Comparison of ENCODE assay signal across 10 mouse cellular contexts in the genomic region with DNA sequence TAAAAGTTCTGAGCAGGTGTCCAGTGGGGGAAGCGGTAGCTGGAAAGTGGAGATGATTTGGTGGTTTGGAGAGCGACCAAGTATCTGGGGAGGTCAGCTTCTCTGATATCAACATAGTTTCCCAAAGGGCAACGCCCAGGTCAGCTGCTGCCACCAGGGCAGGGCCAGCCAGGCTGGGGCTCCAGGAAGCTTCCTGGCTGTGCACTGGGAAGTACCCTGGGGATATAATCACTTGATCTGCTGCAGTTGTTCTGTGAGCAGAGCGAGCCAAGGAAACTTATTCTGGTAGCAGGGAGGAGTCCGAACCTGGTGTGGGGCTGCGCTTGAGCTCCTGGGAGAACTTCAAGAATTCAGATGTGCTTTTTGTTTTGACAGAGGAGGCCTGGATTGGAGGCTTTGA.
DNase-seq lines count a peak whose midpoint lies in the region; ATAC-seq lines count a peak whose summit lies in the region.
"Had no signal": no experiment of that assay in that cellular context is flagged by ENCODE, and none has a peak within 500 bp of the region (broad histone marks: within the 10 kb centered on the region; RNA-seq: fewer than 3 reads in every experiment).

No protein-coding gene starts in this region.

- WGBS in heart, embryonic 13.5 days, result 47% methylated on average over 6 of the region's 6 CpGs
- 82% methylated on average over 6 of the region's 6 CpGs for WGBS in forebrain, embryonic 13.5 days

- no peak overlapping the region for H3K4me3 ChIP-seq in heart, embryonic 13.5 days
- no peak overlapping the region for H3K4me3 ChIP-seq in forebrain, embryonic 13.5 days

- H3K27ac ChIP-seq in heart, embryonic 13.5 days (replicated peaks), result peak overlapping the region; percentile 58
- no peak overlapping the region for H3K27ac ChIP-seq in forebrain, embryonic 13.5 days
- H3K27ac ChIP-seq: hindbrain, embryonic 14.5 days had no signal

- H3K27me3 ChIP-seq in heart, embryonic 13.5 days (replicated peaks), result no peaks in the 10 kb centered on the region
- H3K27me3 ChIP-seq in forebrain, embryonic 13.5 days, result no peaks in the 10 kb centered on the region

- no peaks in the 10 kb centered on the region for H3K9me3 ChIP-seq in heart, embryonic 13.5 days
- no peaks in the 10 kb centered on the region for H3K9me3 ChIP-seq in forebrain, embryonic 13.5 days (replicated peaks)

- H3K9ac ChIP-seq in heart, embryonic 13.5 days, result no peak overlapping the region
- no peak overlapping the region for H3K9ac ChIP-seq in forebrain, embryonic 13.5 days
- H3K9ac ChIP-seq: hindbrain, embryonic 14.5 days; liver, postnatal 0 days had no signal

- peaks cover 74% of the 10 kb centered on the region for H3K4me1 ChIP-seq in heart, embryonic 13.5 days
- no peaks in the 10 kb centered on the region for H3K4me1 ChIP-seq in forebrain, embryonic 13.5 days

- H3K36me3 ChIP-seq in heart, embryonic 13.5 days, result no peaks in the 10 kb centered on the region
- H3K36me3 ChIP-seq in forebrain, embryonic 13.5 days (ENCODE audit: poor library complexity, severe bottlenecking), result no peaks in the 10 kb centered on the region

- no peak for ATAC-seq in heart, embryonic 13.5 days (ENCODE audit: extremely low read depth, insufficient number of reproducible peaks, low FRiP score, low TSS enrichment)
- no peak for ATAC-seq in forebrain, embryonic 13.5 days
- ATAC-seq: liver, postnatal 0 days had no signal

- H3K4me2 ChIP-seq in heart, embryonic 13.5 days, result no peak overlapping the region
- H3K4me2 ChIP-seq in forebrain, embryonic 13.5 days, result no peak overlapping the region
- H3K4me2 ChIP-seq: hindbrain, embryonic 14.5 days had no signal

- DNase-seq in 3T3-L1 (ENCODE audit: low read depth, low spot score) (peak; percentile 59), adipocyte (ENCODE audit: low spot score) (peak; percentile 19)
- peak; percentile 79 to 85 for DNase-seq in lung, adult 18-20 months
- no peak for DNase-seq in right cerebral cortex, postnatal 14 days
- no peak for DNase-seq in spleen, adult 12 weeks (ENCODE audit: low spot score)
- DNase-seq in cerebellum, adult 9-11 months, result no peak
- DNase-seq: liver, postnatal 0 days had no signal

Comparison
In these comparisons a context has a peak if more than half of its experiments do, and no peak if none do; other contexts are left out.
1. DNase-seq: peak in 3T3-L1 (single experiment), adipocyte (single experiment) and lung, adult 18-20 months (2 of 2); none in right cerebral cortex, postnatal 14 days (single experiment), spleen, adult 12 weeks (single experiment) and cerebellum, adult 9-11 months (single experiment).